Mouse (Mus musculus): ENCODE results near the gene Rab28. TPM values are rescaled to one million over a fixed set of nuclear protein-coding genes. Genes with fewer than 3 reads are reported as not detected.
"Not testable (repeated sequence)": the region's sequence is repeated elsewhere in the genome, so short reads cannot be mapped to it uniquely, and the experiment has no call there.

Gene Rab28
- polyA plus RNA-seq, 1 experiment: 15.5 TPM

GRCm38 (mm10) chr5:41725573-41725972 lies 17.6 kb upstream of the Rab28 start:
- H3K9me3 ChIP-seq (replicated peaks; ENCODE audit: control insufficient read depth, insufficient read depth, low read length, poor library complexity, severe bottlenecking): no peaks in the 10 kb centered on the region
- H3K4me3 ChIP-seq (ENCODE audit: low read depth, low read length): no peak overlapping the region
- TF ChIP-seq CTCF (IDR thresholded peaks at IDR 0.05; ENCODE audit: low read depth, low read length) (no peak), POLR2A (IDR thresholded peaks at IDR 0.05; ENCODE audit: insufficient read depth, low read length) (no peak), EP300 (IDR thresholded peaks at IDR 0.05; ENCODE audit: insufficient read depth, low read depth, low read length) (no peak)
- no peaks in the 10 kb centered on the region for H3K4me1 ChIP-seq (ENCODE audit: control insufficient read depth, insufficient read depth, low read length)
- no peak overlapping the region for H3K9ac ChIP-seq (ENCODE audit: low read depth, poor library complexity, severe bottlenecking)
- H3K27ac ChIP-seq (ENCODE audit: insufficient read depth, low read length): no peak overlapping the region
- H3K27me3 ChIP-seq (ENCODE audit: control insufficient read depth, insufficient read depth, low read length, poor library complexity, severe bottlenecking): no peaks in the 10 kb centered on the region
- no peaks in the 10 kb centered on the region for H3K36me3 ChIP-seq (ENCODE audit: control insufficient read depth, insufficient read depth, low read length, poor library complexity, severe bottlenecking)

GRCm38 (mm10) chr5:41707115-41708015 lies 592 bp downstream of the Rab28 start:
- H3K27ac ChIP-seq (ENCODE audit: insufficient read depth, low read length): no peak overlapping the region; the same call in 1 of the 2 replicates
- no peaks in the 10 kb centered on the region for H3K27me3 ChIP-seq (ENCODE audit: control insufficient read depth, insufficient read depth, low read length, poor library complexity, severe bottlenecking)
- no peaks in the 10 kb centered on the region for H3K4me1 ChIP-seq (ENCODE audit: control insufficient read depth, insufficient read depth, low read length)
- TF ChIP-seq POLR2A (IDR thresholded peaks at IDR 0.05; ENCODE audit: insufficient read depth, low read length) (no peak), EP300 (IDR thresholded peaks at IDR 0.05; ENCODE audit: insufficient read depth, low read depth, low read length) (no peak), CTCF (IDR thresholded peaks at IDR 0.05; ENCODE audit: low read depth, low read length) (no peak)
- no peaks in the 10 kb centered on the region; the same call in 1 of the 2 replicates for H3K36me3 ChIP-seq (ENCODE audit: control insufficient read depth, insufficient read depth, low read length, poor library complexity, severe bottlenecking)
- peak overlapping the region; percentile 83 for H3K4me3 ChIP-seq (ENCODE audit: low read depth, low read length)
- no peaks in the 10 kb centered on the region for H3K9me3 ChIP-seq (replicated peaks; ENCODE audit: control insufficient read depth, insufficient read depth, low read length, poor library complexity, severe bottlenecking)
- H3K9ac ChIP-seq (ENCODE audit: low read depth, poor library complexity, severe bottlenecking): peak overlapping the region; percentile 82

- H3K27ac ChIP-seq (ENCODE audit: insufficient read depth, low read length): no peak overlapping the region
- H3K4me3 ChIP-seq (ENCODE audit: low read depth, low read length): peak overlapping the region; percentile 83
- H3K9ac ChIP-seq (ENCODE audit: low read depth, poor library complexity, severe bottlenecking): peak overlapping the region; percentile 82
- H3K27me3 ChIP-seq (ENCODE audit: control insufficient read depth, insufficient read depth, low read length, poor library complexity, severe bottlenecking): no peaks in the 10 kb centered on the region
- H3K36me3 ChIP-seq (ENCODE audit: control insufficient read depth, insufficient read depth, low read length, poor library complexity, severe bottlenecking): no peaks in the 10 kb centered on the region; the same call in 1 of the 2 replicates
- no peaks in the 10 kb centered on the region for H3K9me3 ChIP-seq (replicated peaks; ENCODE audit: control insufficient read depth, insufficient read depth, low read length, poor library complexity, severe bottlenecking)
- TF ChIP-seq EP300 (IDR thresholded peaks at IDR 0.05; ENCODE audit: insufficient read depth, low read depth, low read length) (no peak), CTCF (IDR thresholded peaks at IDR 0.05; ENCODE audit: low read depth, low read length) (no peak), POLR2A (IDR thresholded peaks at IDR 0.05; ENCODE audit: insufficient read depth, low read length) (no peak)
- no peaks in the 10 kb centered on the region for H3K4me1 ChIP-seq (ENCODE audit: control insufficient read depth, insufficient read depth, low read length)
Observed at GRCm38 (mm10) chr5:41706777-41707114, 1.2 kb downstream of the Rab28 start.

GRCm38 (mm10) chr5:41701085-41701484 lies 6.9 kb downstream of the Rab28 start:
- not testable (repeated sequence) for H3K27ac ChIP-seq (ENCODE audit: insufficient read depth, low read length)

GRCm38 (mm10) chr5:41697958-41698357 lies 10.0 kb downstream of the Rab28 start:
- H3K9me3 ChIP-seq (replicated peaks; ENCODE audit: control insufficient read depth, insufficient read depth, low read length, poor library complexity, severe bottlenecking): no peaks in the 10 kb centered on the region
- no peaks in the 10 kb centered on the region for H3K4me1 ChIP-seq (ENCODE audit: control insufficient read depth, insufficient read depth, low read length)
- H3K36me3 ChIP-seq (ENCODE audit: control insufficient read depth, insufficient read depth, low read length, poor library complexity, severe bottlenecking): no peaks in the 10 kb centered on the region
- H3K9ac ChIP-seq (ENCODE audit: low read depth, poor library complexity, severe bottlenecking): no peak overlapping the region
- TF ChIP-seq CTCF (IDR thresholded peaks at IDR 0.05; ENCODE audit: low read depth, low read length): no peak
- no peak overlapping the region for H3K4me3 ChIP-seq (ENCODE audit: low read depth, low read length)
- H3K27me3 ChIP-seq (ENCODE audit: control insufficient read depth, insufficient read depth, low read length, poor library complexity, severe bottlenecking): no peaks in the 10 kb centered on the region
- no peak overlapping the region for H3K27ac ChIP-seq (ENCODE audit: insufficient read depth, low read length)

More at GRCm38 (mm10) chr5:41701085-41701484, 6.9 kb downstream of the Rab28 start:
- H3K4me3 ChIP-seq (ENCODE audit: low read depth, low read length); H3K9me3 ChIP-seq (replicated peaks; ENCODE audit: control insufficient read depth, insufficient read depth, low read length, poor library complexity, severe bottlenecking); H3K4me1 ChIP-seq (ENCODE audit: control insufficient read depth, insufficient read depth, low read length); H3K36me3 ChIP-seq (ENCODE audit: control insufficient read depth, insufficient read depth, low read length, poor library complexity, severe bottlenecking); H3K9ac ChIP-seq (ENCODE audit: low read depth, poor library complexity, severe bottlenecking); H3K27me3 ChIP-seq (ENCODE audit: control insufficient read depth, insufficient read depth, low read length, poor library complexity, severe bottlenecking): not testable (repeated sequence)

- H3K27me3 ChIP-seq (ENCODE audit: control insufficient read depth, insufficient read depth, low read length, poor library complexity, severe bottlenecking): no peaks in the 10 kb centered on the region
- H3K9me3 ChIP-seq (replicated peaks; ENCODE audit: control insufficient read depth, insufficient read depth, low read length, poor library complexity, severe bottlenecking): no peaks in the 10 kb centered on the region
- H3K9ac ChIP-seq (ENCODE audit: low read depth, poor library complexity, severe bottlenecking): no peak overlapping the region
- no peak for TF ChIP-seq EP300 (IDR thresholded peaks at IDR 0.05; ENCODE audit: insufficient read depth, low read depth, low read length)
- TF ChIP-seq POLR2A (IDR thresholded peaks at IDR 0.05; ENCODE audit: insufficient read depth, low read length): no peak
- H3K4me1 ChIP-seq (ENCODE audit: control insufficient read depth, insufficient read depth, low read length): no peaks in the 10 kb centered on the region
- H3K4me3 ChIP-seq (ENCODE audit: low read depth, low read length): no peak overlapping the region
- no peaks in the 10 kb centered on the region for H3K36me3 ChIP-seq (ENCODE audit: control insufficient read depth, insufficient read depth, low read length, poor library complexity, severe bottlenecking)
- H3K27ac ChIP-seq (ENCODE audit: insufficient read depth, low read length): no peak overlapping the region
Observed at GRCm38 (mm10) chr5:41685016-41685415, 22.9 kb downstream of the Rab28 start.

All from ES-Bruce4 (cell line).